Mouse (Mus musculus): ENCODE results near the gene Zzz3. TPM values are rescaled to one million over a fixed set of nuclear protein-coding genes. Genes with fewer than 3 reads are reported as not detected.
A peak's percentile ranks its signal among the peaks of the same experiment; 100 is the strongest.

Gene Zzz3
- total and polyA plus RNA-seq, 3 experiments: 64.2 to 116 (median 94.9) TPM

GRCm38 (mm10) chr3:152359151-152359550 lies 36.1 kb upstream of the Zzz3 start:
- Histone ChIP-seq H3K4me1 (ENCODE audit: control insufficient read depth in 1 of 2, insufficient read depth in 2 of 2) (peaks cover 13 to 31% of the 10 kb centered on the region in 2 experiments), H3K9me3 (replicated peaks; ENCODE audit: low read length) (no peaks in the 10 kb centered on the region), H3K27me3 (replicated peaks) (no peaks in the 10 kb centered on the region), H3K79me2 (replicated peaks; ENCODE audit: control insufficient read depth, extremely low read depth, insufficient read depth, poor library complexity, severe bottlenecking) (peaks cover 5% of the 10 kb centered on the region; the same call in 1 of the 2 replicates), H3K9ac (ENCODE audit: insufficient read depth, low read depth) (no peak overlapping the region), H3K27ac (ENCODE audit: insufficient read depth, low read depth) (no peak overlapping the region), H3K36me3 (replicated peaks in 1 of 2; ENCODE audit: control insufficient read depth in 1 of 2, insufficient read depth in 1 of 2, low read length in 1 of 2) (peaks cover 42 to 56% of the 10 kb centered on the region in 2 experiments), H3K4me2 (ENCODE audit: insufficient read depth, low read depth, poor library complexity, severe bottlenecking) (no peak overlapping the region), H3K4me3 (replicated peaks in 1 of 3; ENCODE audit: low read depth in 2 of 3, low read length in 2 of 3, poor library complexity in 1 of 3) (no peak overlapping the region)
- TF ChIP-seq USF1 (IDR thresholded peaks at IDR 0.05; ENCODE audit: low read depth, low read length): no peak
- in situ Hi-C loops (cut with MboI; ENCODE audit: low pct_ligation_motif_present, low pct_unique_long_range_greater_than_20kb, low sequenced_read_pairs) (no loop called here), dilution Hi-C loops (cut with MboI; ENCODE audit: extremely low pct_ligation_motif_present, extremely low pct_unique_long_range_greater_than_20kb, low sequenced_read_pairs) (no loop called here)
- DNase-seq (ENCODE audit: extremely low read depth): no peak

- H3K9me3 ChIP-seq (replicated peaks; ENCODE audit: low read length): no peaks in the 10 kb centered on the region
- H3K4me1 ChIP-seq (ENCODE audit: control insufficient read depth in 1 of 2, insufficient read depth in 2 of 2): peaks cover 0 to 5% of the 10 kb centered on the region in 2 experiments; a peak in 2 of 4 replicates
- H3K4me2 ChIP-seq (ENCODE audit: insufficient read depth, low read depth, poor library complexity, severe bottlenecking): no peak overlapping the region
- in situ Hi-C loops (cut with MboI; ENCODE audit: low pct_ligation_motif_present, low pct_unique_long_range_greater_than_20kb, low sequenced_read_pairs) (no loop called here), dilution Hi-C loops (cut with MboI; ENCODE audit: extremely low pct_ligation_motif_present, extremely low pct_unique_long_range_greater_than_20kb, low sequenced_read_pairs) (no loop called here)
- H3K9ac ChIP-seq (ENCODE audit: insufficient read depth, low read depth): no peak overlapping the region
- H3K36me3 ChIP-seq (replicated peaks in 1 of 2; ENCODE audit: control insufficient read depth in 1 of 2, insufficient read depth in 1 of 2, low read length in 1 of 2): peaks cover 66 to 90% of the 10 kb centered on the region in 2 experiments
- no peak overlapping the region for H3K27ac ChIP-seq (ENCODE audit: insufficient read depth, low read depth)
- H3K4me3 ChIP-seq (replicated peaks in 1 of 3; ENCODE audit: low read depth in 2 of 3, low read length in 2 of 3, poor library complexity in 1 of 3): no peak overlapping the region
- no peaks in the 10 kb centered on the region for H3K27me3 ChIP-seq (replicated peaks)
- TF ChIP-seq EP300 (IDR thresholded peaks at IDR 0.05; ENCODE audit: low read length): no peak
- TF ChIP-seq RAD21 (IDR thresholded peaks at IDR 0.05; ENCODE audit: low read depth, low read length): no peak
- no peak for TF ChIP-seq MYC (IDR thresholded peaks at IDR 0.05; ENCODE audit: low read depth, low read length)
- H3K79me2 ChIP-seq (replicated peaks; ENCODE audit: control insufficient read depth, extremely low read depth, insufficient read depth, poor library complexity, severe bottlenecking): no peaks in the 10 kb centered on the region
- no peak for DNase-seq (ENCODE audit: extremely low read depth)
These were observed 31.1 kb upstream of the Zzz3 start for GRCm38 (mm10) chr3:152364181-152364580.

- peaks cover 60 to 83% of the 10 kb centered on the region in 2 experiments for H3K36me3 ChIP-seq (replicated peaks in 1 of 2; ENCODE audit: control insufficient read depth in 1 of 2, insufficient read depth in 1 of 2, low read length in 1 of 2)
- no peak overlapping the region for H3K4me3 ChIP-seq (replicated peaks in 1 of 3; ENCODE audit: low read depth in 2 of 3, low read length in 2 of 3, poor library complexity in 1 of 3)
- peak overlapping the region; percentile 5; the same call in 1 of the 2 replicates for H3K9ac ChIP-seq (ENCODE audit: insufficient read depth, low read depth)
- peak overlapping the region; percentile 72 for H3K4me2 ChIP-seq (ENCODE audit: insufficient read depth, low read depth, poor library complexity, severe bottlenecking)
- no peaks in the 10 kb centered on the region for H3K27me3 ChIP-seq (replicated peaks)
- peaks cover 2% of the 10 kb centered on the region; the same call in 1 of the 2 replicates for H3K79me2 ChIP-seq (replicated peaks; ENCODE audit: control insufficient read depth, extremely low read depth, insufficient read depth, poor library complexity, severe bottlenecking)
- peaks cover 2 to 15% of the 10 kb centered on the region in 2 experiments; a peak in 3 of 4 replicates for H3K4me1 ChIP-seq (ENCODE audit: control insufficient read depth in 1 of 2, insufficient read depth in 2 of 2)
- peak overlapping the region; percentile 32; the same call in 1 of the 2 replicates for H3K27ac ChIP-seq (ENCODE audit: insufficient read depth, low read depth)
- peak; percentile 68 for TF ChIP-seq IRF4 (IDR thresholded peaks at IDR 0.05; ENCODE audit: low read depth, low read length)
- TF ChIP-seq RCOR1 (conservative IDR thresholded peaks at IDR 0.05; ENCODE audit: low read depth, low read length): no peak
- TF ChIP-seq E2F4 (IDR thresholded peaks at IDR 0.05; ENCODE audit: insufficient replicate concordance, low read depth, low read length): no peak
- peak; percentile 61 for TF ChIP-seq EP300 (IDR thresholded peaks at IDR 0.05; ENCODE audit: low read length)
- TF ChIP-seq ZC3H11A (IDR thresholded peaks at IDR 0.05; ENCODE audit: low read depth, low read length): no peak
- no peak for TF ChIP-seq ZMIZ1 (IDR thresholded peaks at IDR 0.05; ENCODE audit: low read depth, low read length)
- TF ChIP-seq CHD2 (IDR thresholded peaks at IDR 0.05; ENCODE audit: low read length): no peak
- TF ChIP-seq MAX (IDR thresholded peaks at IDR 0.05; ENCODE audit: low read length): no peak
- TF ChIP-seq TBP (conservative IDR thresholded peaks at IDR 0.05; ENCODE audit: low read depth, low read length): no peak
- TF ChIP-seq CHD1 (IDR thresholded peaks at IDR 0.05; ENCODE audit: low read depth, low read length): peak; percentile 81; the same call in 1 of the 2 replicates
- TF ChIP-seq HCFC1 (IDR thresholded peaks at IDR 0.05; ENCODE audit: low read depth, low read length): no peak
- TF ChIP-seq PAX5 (IDR thresholded peaks at IDR 0.05; ENCODE audit: low read length): no peak
- no peak for TF ChIP-seq POLR2AphosphoS2 (IDR thresholded peaks at IDR 0.05; ENCODE audit: low read depth, low read length)
- TF ChIP-seq KAT2A (IDR thresholded peaks at IDR 0.05; ENCODE audit: insufficient replicate concordance, low read length): no peak
- peak; percentile 69; the same call in 1 of the 2 replicates for TF ChIP-seq SIN3A (IDR thresholded peaks at IDR 0.05; ENCODE audit: low read length)
- TF ChIP-seq ZKSCAN1 (IDR thresholded peaks at IDR 0.05; ENCODE audit: borderline replicate concordance, low read depth, low read length): no peak
- no peak for TF ChIP-seq UBTF (IDR thresholded peaks at IDR 0.05; ENCODE audit: low read depth, low read length)
- no peak for TF ChIP-seq ZNF384 (IDR thresholded peaks at IDR 0.05; ENCODE audit: low read depth, low read length)
- TF ChIP-seq CTCF (conservative IDR thresholded peaks at IDR 0.05 in 1 of 2, IDR thresholded peaks at IDR 0.05 in 1 of 2; ENCODE audit: low read depth in 2 of 2, low read length in 2 of 2): no peak
- TF ChIP-seq MEF2A (IDR thresholded peaks at IDR 0.05; ENCODE audit: borderline replicate concordance, low read depth, low read length): peak; percentile 64; the same call in 1 of the 2 replicates
- TF ChIP-seq MYC (IDR thresholded peaks at IDR 0.05; ENCODE audit: low read depth, low read length): peak; percentile 61; the same call in 1 of the 2 replicates
- TF ChIP-seq MXI1 (IDR thresholded peaks at IDR 0.05; ENCODE audit: low read depth, low read length): peak; percentile 41; the same call in 1 of the 2 replicates
- TF ChIP-seq BHLHE40 (IDR thresholded peaks at IDR 0.05; ENCODE audit: low read depth, low read length): peak; percentile 95
- peak; percentile 74 for TF ChIP-seq ETS1 (conservative IDR thresholded peaks at IDR 0.05; ENCODE audit: low read depth, low read length)
- no peaks in the 10 kb centered on the region for H3K9me3 ChIP-seq (replicated peaks; ENCODE audit: low read length)
- dilution Hi-C loops (cut with MboI; ENCODE audit: extremely low pct_ligation_motif_present, extremely low pct_unique_long_range_greater_than_20kb, low sequenced_read_pairs): no loop called here
- DNase-seq (ENCODE audit: extremely low read depth): peak; percentile 66
- in situ Hi-C loops (cut with MboI; ENCODE audit: low pct_ligation_motif_present, low pct_unique_long_range_greater_than_20kb, low sequenced_read_pairs): no loop called here
These were observed 19.2 kb upstream of the Zzz3 start for GRCm38 (mm10) chr3:152376063-152376462.

Measured in CH12.LX (cell line).